Comparison of ENCODE assay signal across 8 mouse cellular contexts in genomic region chr15:99251626-99252380, GRCm38 (mm10). TPM values are rescaled to one million over a fixed set of nuclear protein-coding genes. Genes with fewer than 3 reads are reported as not detected.
DNase-seq lines count a peak whose midpoint lies in the region; ATAC-seq and TF ChIP-seq lines count a peak whose summit lies in the region.

Mcrs1 (minus strand) TSS chr15:99251961.

- peak within 1 kb of the TSS; percentile 72 for H3K4me2 ChIP-seq in lung, postnatal 0 days (replicated peaks; ENCODE audit: low read depth, low read length)

- H3K36me3 ChIP-seq in hindbrain, embryonic 10.5 days: peaks cover 34% of the 10 kb centered on the region
- peaks cover 11% of the 10 kb centered on the region; the same call in 1 of the 2 replicates for H3K36me3 ChIP-seq in lung, postnatal 0 days (ENCODE audit: insufficient read depth, low read length)

- TF ChIP-seq CTCF in lung, postnatal 0 days (IDR thresholded peaks at IDR 0.05): peak; percentile 12; the same call in 1 of the 2 replicates

- TF ChIP-seq EP300 in lung, postnatal 0 days (IDR thresholded peaks at IDR 0.05): peak; percentile 70

- H3K9me3 ChIP-seq in hindbrain, embryonic 10.5 days: no peaks in the 10 kb centered on the region
- no peaks in the 10 kb centered on the region for H3K9me3 ChIP-seq in lung, postnatal 0 days (ENCODE audit: low read length)

- peak; percentile 100 for DNase-seq in MN1 (ENCODE audit: low spot score)
- DNase-seq in cerebellum, adult 9-10 months: peak; percentile 99
- peak; percentile 95 for DNase-seq in hindbrain, embryonic 10.5 days (ENCODE audit: low spot score)
- DNase-seq in layer of hippocampus, adult 9-11 months: peak; percentile 99
- DNase-seq in lung, postnatal 0 days (ENCODE audit: low spot score): peak; percentile 100
- DNase-seq in ovary, postnatal 14 days (ENCODE audit: low spot score): peak; percentile 93
- peak; percentile 97 for DNase-seq in thymus, postnatal 14 days

- peak within 1 kb of the TSS; percentile 95 for H3K27ac ChIP-seq in hindbrain, embryonic 10.5 days
- peak within 1 kb of the TSS; percentile 94 for H3K27ac ChIP-seq in lung, postnatal 0 days (ENCODE audit: low read length)

- ATAC-seq in frontal cortex, adult (ENCODE audit: low TSS enrichment): peak; percentile 74
- ATAC-seq in lung, postnatal 0 days: peak; percentile 96

- H3K4me3 ChIP-seq in hindbrain, embryonic 10.5 days: peak within 1 kb of the TSS; percentile 70
- H3K4me3 ChIP-seq in lung, postnatal 0 days (ENCODE audit: low read depth, low read length): peak within 1 kb of the TSS; percentile 60

- peaks cover 27% of the 10 kb centered on the region for H3K4me1 ChIP-seq in hindbrain, embryonic 10.5 days (replicated peaks)
- H3K4me1 ChIP-seq in lung, postnatal 0 days (ENCODE audit: insufficient read depth, low read depth, low read length): no peaks in the 10 kb centered on the region

- no peaks in the 10 kb centered on the region for H3K27me3 ChIP-seq in hindbrain, embryonic 10.5 days (ENCODE audit: insufficient read depth, poor library complexity, severe bottlenecking)
- no peaks in the 10 kb centered on the region for H3K27me3 ChIP-seq in lung, postnatal 0 days (replicated peaks; ENCODE audit: insufficient read depth, low read length)

- peak within 1 kb of the TSS; percentile 76 for H3K9ac ChIP-seq in lung, postnatal 0 days (replicated peaks; ENCODE audit: low read depth)

- under 1% methylated on average over 52 of the region's 52 CpGs for whole genome bisulfite sequencing in hindbrain, embryonic 10.5 days
- WGBS in lung, postnatal 0 days: under 1% methylated on average over 52 of the region's 52 CpGs

RNA-seq across cellular contexts. Expression of gene Mcrs1, which starts in this region (rescaled TPM):
- 194 and 213 TPM in 2 replicates for polyA plus RNA-seq in hindbrain, embryonic 10.5 days (2016; fragmentation: Nextera tagmentation; extraction: Ambion mirVana)
- polyA plus RNA-seq in lung, postnatal 0 days (2015; fragmentation: Nextera tagmentation; extraction: Ambion mirVana): 96.9 and 102 TPM in 2 replicates

Comparison
In these comparisons a context has a peak if more than half of its experiments do, and no peak if none do; other contexts are left out.
1. Peak in every context shown above with its lines: DNase-seq, ATAC-seq, H3K4me3 ChIP-seq and H3K27ac ChIP-seq.